Mouse (Mus musculus): ENCODE measurements at regions not wholly inside any gene's neighbourhood (a gene's known extent, or its start where the extent isn't known, plus 50 kb on each side); places are given as distances from the start of the nearest gene placed in this dataset.

- ATAC-seq: no peak
- Histone ChIP-seq H3K9ac (no peak overlapping the region), H3K9me3 (replicated peaks) (no peaks in the 10 kb centered on the region), H3K27ac (no peak overlapping the region), H3K4me1 (peaks cover 6% of the 10 kb centered on the region), H3K36me3 (ENCODE audit: poor library complexity, severe bottlenecking) (no peaks in the 10 kb centered on the region), H3K27me3 (peaks cover 10% of the 10 kb centered on the region; the same call in 1 of the 2 replicates), H3K4me3 (no peak overlapping the region), H3K4me2 (no peak overlapping the region)
- WGBS: 21% methylated on average over 1 of the region's 1 CpGs
Measured at GRCm38 (mm10) chr1:193778181-193778580, 408.1 kb upstream of the Camk1g start.

GRCm38 (mm10) chr1:193769546-193769945 lies 399.4 kb upstream of the Camk1g start:
- no peak overlapping the region for H3K4me2 ChIP-seq
- 77% methylated on average over 4 of the region's 4 CpGs for WGBS
- H3K36me3 ChIP-seq (ENCODE audit: poor library complexity, severe bottlenecking): no peaks in the 10 kb centered on the region
- H3K9me3 ChIP-seq (replicated peaks): no peaks in the 10 kb centered on the region
- H3K9ac ChIP-seq: no peak overlapping the region
- no peak overlapping the region for H3K4me3 ChIP-seq
- H3K4me1 ChIP-seq: no peaks in the 10 kb centered on the region
- no peak overlapping the region for H3K27ac ChIP-seq
- ATAC-seq: no peak
- H3K27me3 ChIP-seq: no peaks in the 10 kb centered on the region

- H3K36me3 ChIP-seq (ENCODE audit: poor library complexity, severe bottlenecking): no peaks in the 10 kb centered on the region
- no peaks in the 10 kb centered on the region; the same call in 1 of the 2 replicates for H3K9me3 ChIP-seq (replicated peaks)
- H3K27ac ChIP-seq: no peak overlapping the region
- no peak overlapping the region for H3K4me2 ChIP-seq
- H3K27me3 ChIP-seq: no peaks in the 10 kb centered on the region
- no peak for ATAC-seq
- no peak overlapping the region for H3K4me3 ChIP-seq
- H3K9ac ChIP-seq: no peak overlapping the region
- no peaks in the 10 kb centered on the region for H3K4me1 ChIP-seq
Measured at GRCm38 (mm10) chr1:193764103-193764502, 394.0 kb upstream of the Camk1g start.

GRCm38 (mm10) chr1:193751819-193752251 lies 381.7 kb upstream of the Camk1g start:
- Histone ChIP-seq H3K4me1 (peaks cover 4% of the 10 kb centered on the region; the same call in 1 of the 2 replicates), H3K27me3 (no peaks in the 10 kb centered on the region), H3K4me2 (no peak overlapping the region), H3K4me3 (no peak overlapping the region), H3K9ac (no peak overlapping the region), H3K36me3 (ENCODE audit: poor library complexity, severe bottlenecking) (no peaks in the 10 kb centered on the region), H3K9me3 (replicated peaks) (no peaks in the 10 kb centered on the region), H3K27ac (no peak overlapping the region)
- 42% methylated on average over 4 of the region's 4 CpGs for WGBS
- peak; percentile 63; the same call in 1 of the 2 replicates for ATAC-seq

GRCm38 (mm10) chr1:193750929-193751328 lies 380.8 kb upstream of the Camk1g start:
- Histone ChIP-seq H3K9ac (no peak overlapping the region), H3K27me3 (no peaks in the 10 kb centered on the region), H3K9me3 (replicated peaks) (no peaks in the 10 kb centered on the region), H3K4me1 (peaks cover 4% of the 10 kb centered on the region; the same call in 1 of the 2 replicates), H3K4me2 (no peak overlapping the region), H3K27ac (no peak overlapping the region), H3K36me3 (ENCODE audit: poor library complexity, severe bottlenecking) (no peaks in the 10 kb centered on the region), H3K4me3 (no peak overlapping the region)
- no peak for ATAC-seq
- WGBS: 59% methylated on average over 4 of the region's 4 CpGs

GRCm38 (mm10) chr1:193747426-193747960 lies 377.4 kb upstream of the Camk1g start:
- H3K9ac ChIP-seq: no peak overlapping the region
- 72% methylated on average over 6 of the region's 6 CpGs for WGBS
- H3K4me2 ChIP-seq: no peak overlapping the region
- no peak overlapping the region for H3K4me3 ChIP-seq
- H3K36me3 ChIP-seq (ENCODE audit: poor library complexity, severe bottlenecking): no peaks in the 10 kb centered on the region
- H3K9me3 ChIP-seq (replicated peaks): no peaks in the 10 kb centered on the region
- ATAC-seq: no peak
- H3K27ac ChIP-seq: no peak overlapping the region
- H3K4me1 ChIP-seq: peaks cover 4% of the 10 kb centered on the region; the same call in 1 of the 2 replicates
- H3K27me3 ChIP-seq: no peaks in the 10 kb centered on the region

- H3K27ac ChIP-seq: no peak overlapping the region
- no peaks in the 10 kb centered on the region for H3K36me3 ChIP-seq (ENCODE audit: poor library complexity, severe bottlenecking)
- no peaks in the 10 kb centered on the region for H3K4me1 ChIP-seq
- no peaks in the 10 kb centered on the region for H3K9me3 ChIP-seq (replicated peaks)
- ATAC-seq: no peak
- H3K4me3 ChIP-seq: no peak overlapping the region
- WGBS: 92% methylated on average over 2 of the region's 2 CpGs
- H3K4me2 ChIP-seq: no peak overlapping the region
- no peak overlapping the region for H3K9ac ChIP-seq
- H3K27me3 ChIP-seq: no peaks in the 10 kb centered on the region
Measured at GRCm38 (mm10) chr1:193742688-193743087, 372.6 kb upstream of the Camk1g start.

- WGBS: 62% methylated on average over 6 of the region's 6 CpGs
Measured at GRCm38 (mm10) chr1:193738821-193739220, 368.7 kb upstream of the Camk1g start.

GRCm38 (mm10) chr1:193735949-193736518 lies 365.9 kb upstream of the Camk1g start:
- Histone ChIP-seq H3K9me3 (replicated peaks) (no peaks in the 10 kb centered on the region), H3K27ac (no peak overlapping the region), H3K27me3 (no peaks in the 10 kb centered on the region), H3K36me3 (ENCODE audit: poor library complexity, severe bottlenecking) (no peaks in the 10 kb centered on the region), H3K4me3 (no peak overlapping the region), H3K4me2 (no peak overlapping the region), H3K4me1 (peaks cover 38% of the 10 kb centered on the region), H3K9ac (no peak overlapping the region)
- 93% methylated on average over 1 of the region's 1 CpGs for WGBS
- no peak for ATAC-seq

More at GRCm38 (mm10) chr1:193738821-193739220, 368.7 kb upstream of the Camk1g start:
- no peak overlapping the region for H3K9ac ChIP-seq
- H3K4me3 ChIP-seq: no peak overlapping the region
- no peak overlapping the region for H3K4me2 ChIP-seq
- no peak overlapping the region for H3K27ac ChIP-seq
- no peaks in the 10 kb centered on the region for H3K9me3 ChIP-seq (replicated peaks)
- ATAC-seq: no peak
- H3K36me3 ChIP-seq (ENCODE audit: poor library complexity, severe bottlenecking): no peaks in the 10 kb centered on the region
- H3K27me3 ChIP-seq: no peaks in the 10 kb centered on the region
- peaks cover 12% of the 10 kb centered on the region for H3K4me1 ChIP-seq

GRCm38 (mm10) chr1:193734014-193734763 lies 364.1 kb upstream of the Camk1g start:
- Histone ChIP-seq H3K27ac (peak overlapping the region; percentile 37; the same call in 1 of the 2 replicates), H3K9ac (no peak overlapping the region)

GRCm38 (mm10) chr1:193733402-193733801 lies 363.3 kb upstream of the Camk1g start:
- 4% methylated on average over 5 of the region's 5 CpGs for WGBS
- Histone ChIP-seq H3K4me2 (no peak overlapping the region), H3K4me1 (peaks cover 49% of the 10 kb centered on the region), H3K27me3 (no peaks in the 10 kb centered on the region), H3K9me3 (replicated peaks) (no peaks in the 10 kb centered on the region), H3K27ac (peak overlapping the region; percentile 57; the same call in 1 of the 2 replicates), H3K36me3 (ENCODE audit: poor library complexity, severe bottlenecking) (no peaks in the 10 kb centered on the region), H3K4me3 (no peak overlapping the region), H3K9ac (no peak overlapping the region)
- no peak for ATAC-seq

More at GRCm38 (mm10) chr1:193734014-193734763, 364.1 kb upstream of the Camk1g start:
- WGBS: 11% methylated on average over 4 of the region's 4 CpGs
- no peak overlapping the region for H3K4me3 ChIP-seq
- peak; percentile 74 for ATAC-seq
- H3K27me3 ChIP-seq: no peaks in the 10 kb centered on the region
- no peaks in the 10 kb centered on the region for H3K36me3 ChIP-seq (ENCODE audit: poor library complexity, severe bottlenecking)
- H3K4me2 ChIP-seq: no peak overlapping the region
- peaks cover 49% of the 10 kb centered on the region for H3K4me1 ChIP-seq
- no peaks in the 10 kb centered on the region for H3K9me3 ChIP-seq (replicated peaks)

GRCm38 (mm10) chr1:193732113-193732512 lies 362.0 kb upstream of the Camk1g start:
- ATAC-seq: peak; percentile 46; the same call in 1 of the 2 replicates
- 3% methylated on average over 1 of the region's 1 CpGs for WGBS
- Histone ChIP-seq H3K27ac (peak overlapping the region; percentile 52; the same call in 1 of the 2 replicates), H3K4me2 (no peak overlapping the region), H3K27me3 (no peaks in the 10 kb centered on the region), H3K9ac (no peak overlapping the region), H3K36me3 (ENCODE audit: poor library complexity, severe bottlenecking) (no peaks in the 10 kb centered on the region), H3K4me1 (peaks cover 49% of the 10 kb centered on the region), H3K4me3 (no peak overlapping the region), H3K9me3 (replicated peaks) (no peaks in the 10 kb centered on the region)

Measured in forebrain, embryonic 13.5 days (tissue).